Mouse (Mus musculus): ENCODE results near the gene Fbxl2.

Gene Fbxl2

DNA sequence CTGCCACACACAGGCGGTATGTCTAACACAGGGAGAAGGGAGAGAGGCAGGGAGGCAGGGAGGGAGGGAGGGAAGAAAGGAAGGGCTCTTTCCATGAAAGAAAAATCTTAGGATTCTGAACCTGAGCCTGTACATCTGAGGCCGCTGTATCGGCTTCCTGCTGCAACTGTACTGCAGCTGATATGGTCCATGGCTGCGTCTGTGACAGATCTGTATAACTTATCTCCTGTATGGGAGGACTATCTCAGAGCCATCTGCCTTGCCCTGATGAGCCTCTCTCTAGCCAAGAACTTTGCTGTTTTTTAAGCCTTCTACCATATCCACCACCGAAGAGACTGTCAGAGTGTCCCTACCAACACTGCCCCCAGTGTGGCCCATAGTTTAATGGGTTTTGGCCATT lies 130.2 kb downstream of the Fbxl2 start:
- DNase-seq (ENCODE audit: low spot score in 2 of 2), result no peak
